Mouse (Mus musculus) gastrocnemius, postnatal 14 days (tissue): ENCODE results near the gene Ube2i. TPM values are rescaled to one million over a fixed set of nuclear protein-coding genes. Genes with fewer than 3 reads are reported as not detected.

Experiments
- DNase-seq: peaks from one replicate; pipeline ENCODE4 v3.0.0; 2021; ENCODE audit warnings: mixed read lengths
- intact Hi-C: fragments of 180-260 bp; cut with DNase I; formaldehyde crosslinking; loops from one replicate; pipeline ENCODE4 v1.15.1; 2025; ENCODE audit warnings: low total_unique reads
- long read RNA-seq, 2 experiments: library from polyadenylated mRNA; stranded (forward); transcript quantifications; one replicate each; pipeline ENCODE4 v2.0.0; 2021
- total RNA-seq, 2 experiments: library from RNA; stranded (reverse); gene quantifications; 2 replicates each; pipeline ENCODE4 v1.2.3; 2021

Ube2i gene
- total RNA-seq, result 10 to 100 TPM; 74.9 to 82.6 TPM
- long read RNA-seq, experiment 1, transcript Ube2i-213 (7 exons, 824 nt), result major isoform, 54 of 72 reads
- long read RNA-seq, experiment 1, transcript Ube2i-211 (7 exons, 890 nt), result minor isoform, 7 of 72 reads
- long read RNA-seq, experiment 1, partial matches to known transcripts, result 7 of 72 reads
- long read RNA-seq, experiment 1, other reads (novel, unspliced or antisense), result 4 of 72 reads
- long read RNA-seq, experiment 2, transcript Ube2i-213 (7 exons, 824 nt), result major isoform, 50 of 69 reads
- long read RNA-seq, experiment 2, partial matches to known transcripts, result 6 of 69 reads
- long read RNA-seq, experiment 2, other reads (novel, unspliced or antisense), result 10 of 69 reads

DNA sequence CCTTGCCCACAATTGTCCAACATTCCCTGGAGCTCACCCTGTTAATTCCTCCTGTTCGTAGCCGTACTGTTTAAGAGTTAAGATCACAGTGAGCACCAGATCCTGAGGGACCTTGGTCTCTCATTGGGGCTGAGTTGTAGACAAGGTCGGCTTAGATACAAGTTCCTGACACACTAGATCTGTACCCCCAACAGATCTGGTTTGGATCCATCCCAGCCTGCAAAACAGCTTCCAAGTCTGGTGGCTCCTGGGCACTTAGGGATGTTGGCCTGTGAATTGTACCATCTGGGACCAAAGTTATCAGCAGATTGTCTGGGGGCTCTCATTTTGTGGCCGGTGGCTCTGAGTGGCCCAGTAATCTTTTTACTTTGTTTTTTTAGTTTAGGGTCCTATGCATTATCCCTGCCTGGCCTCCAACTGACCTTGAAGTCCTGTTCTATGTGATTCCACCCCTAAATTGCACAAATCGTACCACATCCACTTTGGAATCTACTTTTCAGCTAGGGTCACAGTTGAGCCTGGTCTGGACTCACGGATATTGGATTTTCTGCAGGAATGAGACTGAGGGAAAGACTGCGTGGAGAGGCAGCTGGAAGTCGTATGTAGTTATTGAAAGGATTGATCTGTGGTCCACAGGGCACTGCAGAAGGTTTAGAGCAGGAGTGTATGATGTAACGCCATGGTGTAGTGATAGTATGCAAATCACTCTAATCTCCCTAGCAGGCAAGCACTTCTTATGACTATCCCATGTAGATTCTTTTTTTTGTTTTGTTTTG lies at the start of gene Ube2i:
Ube2i (minus strand) TSS at position 52 of the 776 bp plus-strand sequence.
- no peak for DNase-seq
- intact Hi-C loops, result no loop called here

- intact Hi-C loops, result no loop called here
- no peak for DNase-seq
These were observed 48.5 kb upstream of the Ube2i start for GRCm38 (mm10) chr17:25322930-25323329.

- no peak for DNase-seq
- intact Hi-C loops, result no loop called here
These were observed 46.4 kb upstream of the Ube2i start for GRCm38 (mm10) chr17:25320819-25321218.

- intact Hi-C loops, result no loop called here
- no peak for DNase-seq
These were observed 43.9 kb upstream of the Ube2i start, which contains the start of gene Prss29 for GRCm38 (mm10) chr17:25318354-25318753. Gene Prss29 (plus strand): TSS chr17:25318654.

DNA sequence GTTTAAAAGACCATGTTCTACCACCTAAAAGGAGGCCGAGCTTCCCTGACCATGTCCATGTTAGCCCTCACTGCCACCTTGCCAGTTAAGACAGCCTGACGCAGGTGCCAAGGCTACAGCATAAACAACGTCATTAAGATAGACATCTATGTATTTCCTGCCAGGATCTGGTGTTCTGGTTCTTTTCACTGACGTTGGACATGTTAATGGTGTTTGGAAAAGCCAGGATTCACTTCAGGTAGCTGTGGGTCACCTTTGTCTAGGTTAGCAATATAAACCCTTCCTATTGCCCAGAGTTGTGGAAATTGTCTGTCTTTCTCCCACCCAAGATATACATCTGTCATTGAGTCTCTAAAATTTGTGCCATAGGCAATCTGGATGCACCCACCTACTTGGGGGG lies 33.9 kb upstream of the Ube2i start, which contains the start of gene Prss28:
Prss28 (plus strand) TSS at position 301 of the 400 bp plus-strand sequence.
- DNase-seq, result no peak
- intact Hi-C loops, result no loop called here

- no peak for DNase-seq
- intact Hi-C loops, result no loop called here
These were observed 23.7 kb upstream of the Ube2i start, which contains the start of gene Prss34 for GRCm38 (mm10) chr17:25298094-25298493. Gene Prss34 (plus strand): TSS chr17:25298394.

DNA sequence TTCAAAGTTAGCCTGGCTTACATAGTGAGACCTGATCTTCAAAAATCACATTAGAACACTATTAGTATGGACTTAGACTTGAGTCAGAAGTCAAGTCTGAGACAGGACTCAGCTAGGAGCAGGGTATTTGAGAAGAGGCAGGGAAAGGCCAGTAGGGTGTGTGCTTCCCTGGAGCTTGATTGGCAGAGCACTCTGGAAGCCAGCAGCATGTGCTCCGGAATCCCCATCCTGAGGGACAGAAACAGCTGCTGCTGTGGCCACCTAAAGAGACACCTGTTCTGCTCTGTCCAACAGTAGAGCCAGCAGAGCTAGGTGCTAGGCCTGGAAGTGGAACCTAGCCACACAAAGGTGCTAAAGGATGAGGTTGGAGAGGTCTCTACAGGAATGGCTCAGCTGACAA lies 19.7 kb upstream of the Ube2i start:
- DNase-seq, result no peak

DNA sequence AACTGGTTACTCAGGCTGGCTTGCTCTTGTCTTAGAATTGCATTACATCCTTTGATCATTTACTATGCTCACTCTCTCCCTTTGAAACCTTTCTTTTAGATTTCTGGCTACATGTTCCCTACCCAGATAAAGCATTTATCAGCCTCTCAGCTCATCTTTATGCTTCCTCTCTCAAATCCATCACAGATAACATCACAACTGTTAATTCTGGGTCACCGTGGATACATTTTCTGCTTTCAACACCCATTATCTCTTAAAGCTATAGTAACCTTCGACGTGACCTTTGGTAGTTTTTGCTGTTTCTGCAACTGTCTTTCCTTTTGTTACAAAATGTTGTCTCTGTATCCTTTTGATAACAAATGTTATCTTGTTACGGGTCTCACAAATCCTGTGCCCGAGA lies 19.1 kb upstream of the Ube2i start:
- no peak for DNase-seq
- intact Hi-C loops, result no loop called here

More for the DNA sequence above, 19.7 kb upstream of the Ube2i start:
- intact Hi-C loops, result no loop called here

DNA sequence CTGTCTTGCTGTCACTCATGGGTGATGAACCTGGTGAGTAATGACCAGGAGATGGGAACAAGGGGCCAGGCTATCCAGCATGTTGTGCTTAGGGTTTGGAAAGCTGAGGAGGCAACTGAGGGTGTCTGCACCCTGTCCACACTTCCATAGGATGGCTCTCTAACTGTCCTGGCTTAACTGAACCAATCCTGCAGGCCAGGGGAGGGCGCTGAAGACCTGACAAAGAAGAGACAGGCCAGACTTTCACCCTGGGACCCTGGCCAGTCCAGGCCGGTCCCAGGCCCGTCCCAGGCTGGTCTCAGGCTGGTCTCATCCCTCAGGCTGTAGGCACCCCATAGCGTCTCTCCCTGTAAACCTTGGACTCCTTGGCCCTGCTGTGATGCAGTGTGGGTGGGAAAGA lies 16.0 kb upstream of the Ube2i start:
- intact Hi-C loops, result no loop called here
- no peak for DNase-seq

- intact Hi-C loops, result loop anchor here (10.0 kb wide), 1 partner anchor 164 kb away; the partner anchor contains the start of gene Ptx4
- no peak for DNase-seq
These were observed 14.4 kb upstream of the Ube2i start for GRCm38 (mm10) chr17:25288842-25289241.

DNA sequence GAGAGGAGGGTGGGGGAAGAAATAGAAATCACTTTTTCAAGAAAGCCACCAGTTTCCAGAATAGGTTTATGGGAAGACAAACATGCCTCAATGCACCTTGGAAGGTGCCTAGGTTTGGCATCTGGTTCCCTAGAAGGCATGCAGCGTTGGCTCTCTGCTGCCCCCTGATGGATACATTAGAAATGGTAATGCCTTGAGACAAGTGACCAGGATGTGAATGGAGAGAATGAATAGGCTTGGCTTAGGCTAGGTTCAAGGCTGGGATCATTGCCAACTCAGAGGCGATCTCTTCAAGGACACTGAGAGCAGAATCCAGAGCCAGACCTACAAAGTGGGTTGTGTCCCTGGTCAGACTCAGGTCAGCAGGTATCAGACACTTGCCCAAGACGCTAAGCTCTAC lies 10.6 kb upstream of the Ube2i start:
- peak; percentile 65 for DNase-seq
- intact Hi-C loops, result loop anchor here (10.0 kb wide), 1 partner anchor 160 kb away; the partner anchor contains the start of gene Ptx4

DNA sequence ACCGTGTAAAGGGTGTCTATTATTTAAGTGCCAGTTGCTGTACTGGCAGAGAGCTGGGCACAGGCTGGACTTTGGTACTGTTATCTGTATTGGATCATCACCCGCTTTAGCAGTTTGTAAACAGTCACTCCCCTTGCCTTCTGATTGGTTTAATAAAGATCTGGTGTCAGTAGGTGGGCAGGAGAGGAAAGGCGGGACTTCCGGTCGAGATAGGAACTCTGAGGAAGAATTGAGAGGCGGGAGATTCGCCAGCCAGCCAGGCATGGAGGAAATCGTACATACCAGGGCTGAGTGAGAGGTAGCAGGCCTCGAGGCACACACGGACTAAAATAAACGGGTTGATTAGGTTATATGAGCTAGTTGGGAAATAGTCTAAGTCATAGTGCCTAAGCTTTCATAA lies 7.7 kb upstream of the Ube2i start:
- intact Hi-C loops, result loop anchor here (10.0 kb wide), 1 partner anchor 157 kb away; the partner anchor contains the start of gene Ptx4
- DNase-seq, result peak; percentile 25

DNA sequence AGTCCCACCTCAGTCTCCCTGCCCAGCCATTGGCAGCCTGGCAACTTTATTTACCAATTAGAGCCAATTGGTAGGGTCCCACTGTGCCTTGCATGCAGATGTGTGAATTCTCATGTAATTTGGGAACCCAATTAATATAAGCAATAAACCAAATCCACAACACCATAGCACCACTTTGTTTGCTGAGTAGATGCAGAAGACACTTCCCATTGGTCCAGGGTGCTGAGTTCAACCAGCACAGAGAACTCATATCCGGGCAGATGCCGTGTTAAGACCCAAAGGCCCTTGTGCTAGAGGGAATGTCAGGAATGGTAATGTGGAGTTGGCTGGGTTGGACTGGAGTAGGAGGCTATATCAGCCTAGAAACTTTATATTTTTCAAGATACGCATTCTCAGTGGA lies 1.4 kb upstream of the Ube2i start:
- intact Hi-C loops, result no loop called here
- DNase-seq, result no peak

DNA sequence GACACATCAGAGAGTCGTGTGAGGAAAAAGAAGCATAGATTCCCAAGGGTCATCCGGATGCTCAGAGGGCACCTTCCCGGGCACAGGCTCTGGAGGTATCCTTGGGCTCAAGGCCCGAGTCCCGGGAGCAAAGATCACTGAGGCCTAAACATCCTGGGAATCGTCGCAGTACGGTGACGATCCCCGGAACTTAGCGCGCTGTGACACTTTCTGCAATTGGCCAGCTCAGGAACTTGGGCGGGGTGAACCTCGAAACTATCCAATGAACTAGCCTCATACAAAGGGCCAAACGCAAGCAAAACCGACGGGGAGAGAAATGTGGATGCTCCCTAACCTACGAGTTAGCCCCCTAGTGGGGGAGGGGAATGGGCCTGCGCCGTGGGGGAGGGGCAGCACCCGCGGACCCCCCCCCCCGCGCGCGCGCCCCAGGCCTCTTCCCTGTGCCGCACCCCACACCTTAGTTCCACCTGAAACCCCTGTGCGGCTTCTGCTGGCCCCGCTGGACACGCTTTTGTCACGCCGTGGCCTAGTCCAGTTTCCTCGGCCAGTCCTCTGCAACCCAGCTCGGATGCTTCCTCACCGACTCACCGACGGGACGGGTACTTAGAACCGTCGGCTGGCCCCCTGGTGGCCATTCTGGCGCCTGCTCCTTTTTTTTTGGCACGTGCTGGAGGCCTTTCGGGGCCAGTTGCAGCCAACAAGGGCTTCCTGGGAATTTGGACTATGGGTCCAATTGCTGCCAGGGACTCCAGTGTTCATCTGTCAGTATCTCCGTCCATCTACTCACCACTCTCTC lies 518 bp downstream of the Ube2i start:
- DNase-seq, result peak; percentile 86
- intact Hi-C loops, result no loop called here

GRCm38 (mm10) chr17:25272951-25273705 lies 1.3 kb downstream of the Ube2i start:
- peak; percentile 85 for DNase-seq
- intact Hi-C loops, result no loop called here

DNA sequence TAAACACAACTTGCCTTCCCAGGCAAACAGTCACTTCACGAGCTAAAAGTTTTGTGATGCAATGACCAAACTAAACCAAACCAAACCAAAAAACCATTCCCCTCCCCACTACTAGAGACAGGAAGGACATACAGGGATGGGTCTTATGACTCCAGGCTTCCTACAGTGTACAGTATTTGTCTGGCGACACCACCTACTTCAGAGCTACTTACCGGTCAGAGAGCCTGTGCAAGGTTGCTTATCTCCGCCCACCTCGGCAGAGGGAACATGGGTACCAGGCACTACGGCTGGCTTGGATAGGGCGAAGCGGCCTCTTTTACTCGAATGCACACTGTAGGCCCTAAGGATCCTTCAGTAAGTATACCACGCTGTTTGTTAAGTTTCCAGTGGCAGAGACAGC lies 2.1 kb downstream of the Ube2i start:
- no peak for DNase-seq
- intact Hi-C loops, result no loop called here

- DNase-seq, result no peak
- intact Hi-C loops, result no loop called here
These were observed 3.6 kb downstream of the Ube2i start for GRCm38 (mm10) chr17:25270795-25271335.

DNA sequence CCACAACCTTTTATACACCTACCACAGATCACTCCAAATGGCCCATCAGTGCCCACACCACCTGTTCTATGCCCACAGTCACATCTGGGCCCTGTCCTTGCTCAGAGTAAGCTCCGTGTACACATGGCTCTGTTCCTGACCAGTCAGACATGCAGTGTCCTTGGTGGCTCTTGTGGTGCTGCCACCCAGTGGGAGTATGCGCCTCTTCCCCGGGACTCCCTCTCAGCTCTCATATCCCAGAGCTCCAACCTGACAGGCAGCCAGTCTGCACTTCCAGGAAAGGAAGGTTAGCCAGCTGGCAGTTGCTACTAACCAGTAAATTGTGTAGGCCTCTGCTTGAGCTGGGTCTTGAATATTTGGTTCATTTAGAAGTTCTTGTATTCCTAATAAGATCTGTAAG lies 10.0 kb downstream of the Ube2i start:
- peak; percentile 59 for DNase-seq
- intact Hi-C loops, result loop anchor here (10.0 kb wide), 1 partner anchor 80 kb away; the partner anchor contains the start of genes BC003965 and Unkl
